Mouse (Mus musculus) testis, postnatal 14 days (tissue): ENCODE measurements around the gene Phkg2.

ENCODE experiments used
- DNase-seq: peaks from one replicate; pipeline ENCODE4 v3.0.0; 2021; ENCODE audit warnings: low spot score

Phkg2 gene

DNA sequence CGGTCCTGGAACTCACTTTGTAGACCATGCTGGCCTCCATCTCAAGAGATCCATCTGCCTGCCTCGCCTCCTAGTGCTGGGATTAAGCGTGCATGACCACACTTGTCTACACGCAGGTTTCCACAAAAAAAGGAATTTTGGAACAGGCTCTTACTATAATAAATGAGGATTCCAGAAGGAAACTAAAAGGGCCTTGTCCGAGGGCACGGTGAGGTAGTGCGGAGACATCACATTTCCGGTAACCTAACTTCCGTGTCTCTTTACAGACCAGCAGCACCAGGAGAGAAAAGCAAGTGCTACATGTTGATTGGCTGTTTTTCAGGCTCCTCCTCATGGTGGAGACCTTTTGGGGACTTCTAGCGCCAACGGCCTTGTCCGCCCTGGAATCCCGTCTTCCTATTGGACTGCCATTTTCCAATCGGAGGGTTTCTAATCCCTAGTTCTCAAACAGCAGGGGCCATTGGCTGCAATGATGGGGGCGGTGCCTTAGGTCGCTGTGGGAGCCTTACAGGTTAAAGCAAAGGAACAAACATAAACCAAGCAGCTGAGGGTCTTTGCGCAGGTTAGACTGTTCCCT, at the start of gene Phkg2:
Gene Phkg2, plus strand, starts transcription at position 446 of the 577 bp plus-strand sequence.
- peak; percentile 95 for DNase-seq

DNA sequence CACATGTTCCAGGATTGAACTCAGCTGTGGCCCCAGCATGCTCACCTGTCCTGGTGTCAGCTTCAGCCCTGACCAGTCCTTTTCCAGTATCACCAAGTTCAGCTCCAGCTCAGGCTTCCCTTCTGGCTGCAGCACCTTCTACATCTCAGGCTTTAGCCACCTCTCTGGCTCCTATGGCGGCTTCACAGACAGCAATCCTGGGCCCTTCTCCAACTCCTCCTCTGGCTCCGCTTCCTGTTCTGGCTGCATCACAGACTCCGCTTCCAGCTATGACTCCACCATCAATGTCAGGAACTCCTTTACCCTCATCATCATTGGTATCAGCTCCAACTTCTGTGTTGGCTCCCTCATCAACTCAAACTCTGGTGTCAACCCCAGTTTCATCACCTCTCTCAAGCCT, 31.5 kb upstream of the Phkg2 start:
- no peak for DNase-seq

DNA sequence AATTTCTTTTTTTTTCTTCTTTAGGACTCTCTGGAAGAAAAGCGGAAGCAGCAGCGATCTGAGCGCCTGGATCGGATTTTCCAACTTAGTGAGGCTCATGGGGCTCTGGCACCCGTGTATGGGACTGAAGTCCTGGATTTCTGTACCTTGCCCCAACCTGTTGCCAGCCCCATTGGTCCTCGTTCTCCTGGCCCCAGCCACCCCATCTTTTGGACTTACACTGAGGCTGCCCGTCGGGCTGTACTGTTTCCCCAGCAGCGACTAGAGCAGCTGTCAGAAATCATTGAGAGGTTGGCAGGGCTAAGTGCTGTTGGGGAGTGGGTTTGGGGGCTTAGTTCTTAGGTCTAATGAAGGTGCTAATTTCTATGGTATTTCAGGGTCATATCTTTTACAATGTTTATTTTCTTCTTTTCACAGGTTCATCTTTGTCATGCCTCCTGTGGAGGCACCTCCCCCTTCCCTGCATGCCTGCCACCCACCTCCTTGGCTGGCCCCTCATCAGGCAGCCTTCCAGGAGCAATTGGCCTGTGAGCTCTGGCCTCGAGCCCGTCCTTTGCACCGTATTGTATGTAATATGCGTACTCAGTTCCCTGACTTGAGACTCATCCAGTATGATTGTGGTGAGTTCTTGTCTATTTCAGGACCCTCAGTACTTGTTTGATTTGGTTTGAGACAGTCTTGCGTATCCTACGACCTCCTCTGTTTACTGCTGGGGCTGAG, 23.9 kb upstream of the Phkg2 start:
- no peak for DNase-seq

- no peak for DNase-seq
Measured at GRCm38 (mm10) chr7:127551558-127551957, 21.6 kb upstream of the Phkg2 start.

DNA sequence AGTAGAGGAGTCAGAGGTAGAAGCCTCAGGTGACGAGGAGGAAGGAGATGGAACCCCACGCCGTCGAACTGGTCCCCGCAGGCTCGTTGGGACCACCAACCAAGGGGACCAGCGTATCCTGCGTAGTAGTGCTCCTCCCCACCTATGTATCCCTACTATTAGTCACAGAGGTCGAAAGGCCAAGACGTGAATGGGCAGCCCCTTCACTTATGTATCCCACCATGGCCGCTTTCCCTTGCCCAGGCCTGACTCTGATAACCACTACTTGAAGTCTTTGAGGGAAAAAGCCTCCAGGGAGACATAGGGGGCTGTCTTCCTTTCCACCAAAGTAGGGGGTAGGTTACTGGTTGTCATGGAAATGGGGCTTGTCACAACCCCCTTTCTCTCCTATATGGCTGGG, 12.6 kb upstream of the Phkg2 start:
- DNase-seq: no peak

- no peak for DNase-seq
Measured at GRCm38 (mm10) chr7:127561340-127561858, 11.7 kb upstream of the Phkg2 start, which contains the start of gene Tmem265. Gene Tmem265 (plus strand): TSS chr7:127561390.

DNA sequence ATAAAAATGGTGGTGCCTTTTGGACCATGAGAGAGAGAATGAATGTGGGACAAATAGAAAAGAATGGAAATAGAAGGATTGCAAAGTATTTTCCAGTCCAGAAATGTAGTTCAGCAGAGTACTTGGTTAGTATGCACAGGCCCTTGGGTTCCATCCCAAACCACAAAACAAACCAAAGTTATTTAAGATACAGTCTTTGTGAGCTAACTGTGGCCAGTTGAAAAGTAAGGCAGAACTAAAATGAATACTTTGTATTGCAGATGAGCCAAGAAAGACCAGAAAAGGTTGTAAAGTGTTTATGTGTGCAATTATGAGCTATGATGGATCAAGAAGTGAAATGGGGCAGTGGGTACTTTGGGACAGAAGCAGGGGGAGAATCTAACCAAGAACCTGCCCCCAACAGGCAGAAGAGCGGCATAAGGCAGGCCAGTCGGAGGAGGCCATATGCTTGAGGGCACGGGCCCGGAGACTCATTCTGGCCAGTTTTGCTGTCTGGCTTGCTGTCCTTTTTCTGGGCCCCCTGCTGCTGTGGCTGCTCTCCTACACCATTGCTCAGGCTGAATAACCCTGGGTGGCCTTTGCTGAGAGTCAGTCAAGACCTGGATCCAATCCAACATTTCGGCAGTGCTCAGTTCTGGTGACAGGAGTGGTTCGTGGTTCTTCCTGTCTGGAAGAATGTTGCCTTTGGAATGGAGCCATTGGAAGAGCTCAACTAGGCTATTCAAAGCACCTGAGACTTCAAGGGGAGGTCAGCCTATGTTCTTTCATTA, 8.6 kb upstream of the Phkg2 start:
- no peak for DNase-seq

DNA sequence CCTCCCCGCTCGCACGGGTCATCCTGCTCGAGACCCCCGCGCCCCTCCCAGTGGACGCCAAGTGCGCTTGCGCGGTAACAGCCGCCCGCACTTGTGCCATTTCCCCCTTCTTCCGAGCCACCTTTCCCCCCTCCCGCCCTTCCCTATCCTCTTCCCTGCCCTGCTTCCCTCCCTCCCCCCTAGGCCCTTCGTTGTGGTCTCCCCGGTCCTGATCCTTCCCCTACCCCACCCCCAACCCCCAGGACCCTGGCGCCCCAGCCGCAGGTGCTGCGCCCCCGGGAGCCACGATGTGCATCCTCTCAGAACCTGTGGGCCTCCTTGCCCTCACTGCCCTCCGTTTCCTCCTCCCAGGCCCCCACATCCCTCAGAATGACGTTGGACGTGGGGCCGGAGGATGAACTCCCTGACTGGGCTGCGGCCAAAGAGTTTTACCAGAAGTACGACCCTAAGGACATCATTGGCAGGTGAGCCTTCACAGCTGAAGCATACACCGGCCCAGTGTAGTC, 416 bp downstream of the Phkg2 start:
- peak; percentile 43 for DNase-seq

GRCm38 (mm10) chr7:127574115-127574514, 975 bp downstream of the Phkg2 start:
- no peak for DNase-seq

DNA sequence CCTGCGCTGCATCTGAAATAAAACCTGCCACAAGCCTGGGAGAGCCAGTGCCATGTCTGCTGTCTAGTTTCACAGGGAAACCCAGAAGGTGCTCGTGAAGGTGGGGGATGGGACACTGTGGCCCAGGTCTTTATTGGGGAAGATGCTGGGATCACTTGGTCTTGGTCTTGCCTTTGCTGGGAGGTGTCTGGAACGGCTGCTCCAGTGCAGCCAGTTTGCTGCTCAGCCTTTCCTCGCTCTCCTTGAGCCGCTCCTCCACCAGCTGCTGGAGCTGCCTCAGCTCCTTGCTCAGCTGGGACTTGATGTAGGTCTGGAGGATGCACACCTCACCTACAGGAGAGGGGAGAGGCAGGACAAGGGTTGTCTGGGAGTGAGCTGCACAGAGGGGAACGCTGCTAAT, 10.1 kb downstream of the Phkg2 start:
- DNase-seq: no peak

GRCm38 (mm10) chr7:127585031-127585430, 11.9 kb downstream of the Phkg2 start:
- DNase-seq: no peak

DNA sequence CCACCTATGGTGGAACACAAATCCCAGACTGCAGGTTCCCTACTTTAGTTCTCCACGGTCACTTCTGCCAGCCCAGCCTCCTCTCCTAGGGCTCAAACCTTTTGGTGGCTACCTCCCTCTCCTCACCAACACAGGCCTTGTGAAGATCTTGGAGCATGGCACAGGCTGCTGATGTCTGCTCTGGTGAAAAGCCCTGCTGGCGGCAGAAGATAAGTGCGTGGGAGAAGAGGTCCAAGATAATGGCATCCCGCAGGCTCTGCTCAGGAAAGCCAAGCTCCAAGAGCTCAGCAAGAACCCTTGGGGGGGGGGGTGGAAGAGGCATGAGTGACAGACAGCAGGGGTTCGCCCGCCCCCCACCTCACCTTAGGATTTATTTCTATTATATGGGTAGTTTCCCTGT, 13.0 kb downstream of the Phkg2 start:
- no peak for DNase-seq

GRCm38 (mm10) chr7:127587196-127587595, 14.1 kb downstream of the Phkg2 start:
- no peak for DNase-seq

DNA sequence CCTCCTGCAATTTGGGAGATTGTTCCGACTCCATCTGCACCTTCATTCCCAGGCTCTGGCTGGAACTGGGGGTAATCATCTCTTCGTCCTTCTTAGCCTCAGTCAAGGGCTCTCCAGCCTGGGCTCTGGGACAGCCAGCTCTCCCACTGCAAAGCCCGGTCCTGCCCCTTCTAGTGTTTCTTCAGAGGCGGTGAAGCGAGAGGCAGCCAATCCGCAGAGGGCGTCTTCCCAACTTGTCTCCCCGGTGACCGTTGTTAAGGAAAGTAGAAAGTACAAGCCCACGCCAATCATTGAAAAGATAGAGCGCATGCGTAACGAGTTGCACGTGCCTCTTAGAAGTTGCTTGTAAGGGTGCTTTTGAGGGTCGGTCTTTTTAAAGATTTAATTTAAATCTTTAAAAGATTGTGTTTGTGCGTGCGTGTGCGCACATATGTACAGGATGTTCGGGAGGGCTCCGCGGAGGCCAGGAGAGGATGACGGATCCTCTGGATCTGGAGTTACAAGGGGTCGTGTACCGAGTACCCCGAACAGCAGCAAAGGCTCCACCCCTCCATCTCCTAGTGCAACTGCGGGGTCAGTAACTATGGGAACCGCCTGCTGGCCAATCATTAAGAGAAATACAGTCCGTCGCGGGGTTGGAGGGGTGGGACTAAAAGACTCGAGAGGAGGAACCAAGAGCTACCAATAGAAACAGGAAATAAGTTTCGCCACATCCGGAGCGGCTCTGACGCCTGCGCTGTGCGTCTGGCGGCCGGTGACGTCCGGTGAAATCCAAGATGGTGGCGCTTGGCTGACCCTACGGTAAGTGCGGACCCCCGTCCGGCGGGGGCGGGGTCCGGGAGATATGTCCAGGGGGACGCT, 15.1 kb downstream of the Phkg2 start, which contains the start of the genes Ccdc189 and Rnf40:
Gene Ccdc189, minus strand, starts transcription at position 585 of the 861 bp plus-strand sequence.
Gene Rnf40, plus strand, starts transcription at position 757 of the 861 bp plus-strand sequence.
- DNase-seq: peak; percentile 96

DNA sequence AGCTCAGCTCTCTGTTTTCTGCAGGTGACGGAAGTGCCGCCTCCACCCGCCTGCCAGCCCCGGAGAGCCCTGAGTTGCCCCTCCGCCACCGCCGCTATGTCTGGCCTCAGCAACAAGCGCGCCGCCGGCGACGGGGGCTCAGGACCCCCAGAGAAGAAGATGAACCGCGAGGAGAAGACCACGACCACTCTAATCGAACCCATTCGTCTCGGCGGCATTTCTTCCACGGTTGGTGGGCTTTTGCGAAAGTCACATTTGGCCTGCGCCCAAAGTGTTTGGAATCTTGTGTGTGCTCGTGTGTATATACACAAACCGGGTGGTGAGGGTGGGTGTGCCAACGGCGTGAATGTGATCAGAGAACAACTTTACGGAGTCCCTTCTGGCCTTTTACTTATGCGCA, 15.8 kb downstream of the Phkg2 start:
- DNase-seq: no peak

GRCm38 (mm10) chr7:127589637-127590036, 16.5 kb downstream of the Phkg2 start:
- no peak for DNase-seq

DNA sequence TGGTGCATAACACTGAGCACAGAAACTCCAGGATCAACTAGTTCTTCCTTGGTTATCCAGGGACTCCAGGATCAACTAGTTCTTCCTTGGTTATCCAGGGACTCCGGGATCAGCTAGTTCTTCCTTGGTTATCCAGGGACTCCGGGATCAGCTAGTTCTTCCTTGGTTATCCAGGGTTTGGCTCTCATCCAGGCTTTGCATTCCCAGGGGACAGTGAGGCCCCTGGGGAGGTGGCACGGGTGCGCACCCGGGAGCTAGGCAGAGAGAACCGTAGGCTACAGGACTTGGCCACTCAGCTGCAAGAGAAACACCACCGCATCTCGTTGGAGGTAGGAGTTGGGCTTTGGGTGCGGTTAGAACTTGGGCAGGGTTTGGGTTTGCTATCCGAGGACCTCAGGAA, 18.0 kb downstream of the Phkg2 start:
- DNase-seq: no peak

DNA sequence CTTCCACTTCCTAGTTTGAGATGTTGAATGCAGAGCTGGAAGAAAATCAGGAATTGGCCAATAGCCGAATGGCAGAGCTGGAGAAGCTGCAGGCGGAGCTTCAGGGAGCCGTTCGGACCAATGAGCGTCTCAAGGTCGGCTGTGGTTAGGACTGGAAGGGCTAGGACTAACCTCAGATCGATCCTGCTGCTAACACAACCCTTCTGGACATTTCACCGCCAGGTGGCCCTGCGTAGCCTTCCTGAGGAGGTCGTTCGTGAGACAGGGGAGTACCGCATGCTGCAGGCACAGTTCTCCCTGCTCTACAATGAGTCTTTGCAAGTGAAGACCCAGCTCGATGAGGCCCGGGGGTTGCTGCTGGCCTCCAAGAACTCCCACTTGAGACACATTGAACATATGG, 19.4 kb downstream of the Phkg2 start:
- DNase-seq: no peak

- DNase-seq: no peak
Measured at GRCm38 (mm10) chr7:127596747-127597146, 23.6 kb downstream of the Phkg2 start.

DNA sequence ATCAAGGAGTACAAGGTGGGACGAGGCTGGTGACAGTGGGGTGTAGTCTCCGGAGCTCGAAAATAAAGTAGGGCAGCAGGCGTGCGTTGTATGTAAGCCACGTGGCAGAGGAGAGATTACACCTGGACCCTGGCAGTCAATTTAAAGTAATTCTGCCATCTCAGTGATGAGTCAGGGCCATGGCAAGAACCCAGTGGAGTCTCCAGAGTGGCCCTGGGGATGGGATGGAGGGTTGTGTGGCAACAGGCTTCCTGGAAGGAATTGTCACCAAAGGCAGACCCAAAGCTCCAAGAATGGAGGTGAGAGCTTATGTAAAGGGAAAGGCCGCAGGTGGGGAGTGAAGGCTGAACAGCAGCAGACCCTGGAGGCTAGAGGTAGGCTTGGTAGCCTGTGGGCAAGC, 27.5 kb downstream of the Phkg2 start:
- no peak for DNase-seq

GRCm38 (mm10) chr7:127601735-127602134, 28.6 kb downstream of the Phkg2 start:
- no peak for DNase-seq

- no peak for DNase-seq
Measured at GRCm38 (mm10) chr7:127602903-127603302, 29.8 kb downstream of the Phkg2 start.
